Mouse (Mus musculus): ENCODE results near the gene Gm16223. TPM values are rescaled to one million over a fixed set of nuclear protein-coding genes. Genes with fewer than 3 reads are reported as not detected.

Gene Gm16223
- polyA plus RNA-seq, 1 experiment from 2014 or later: not detected

DNA sequence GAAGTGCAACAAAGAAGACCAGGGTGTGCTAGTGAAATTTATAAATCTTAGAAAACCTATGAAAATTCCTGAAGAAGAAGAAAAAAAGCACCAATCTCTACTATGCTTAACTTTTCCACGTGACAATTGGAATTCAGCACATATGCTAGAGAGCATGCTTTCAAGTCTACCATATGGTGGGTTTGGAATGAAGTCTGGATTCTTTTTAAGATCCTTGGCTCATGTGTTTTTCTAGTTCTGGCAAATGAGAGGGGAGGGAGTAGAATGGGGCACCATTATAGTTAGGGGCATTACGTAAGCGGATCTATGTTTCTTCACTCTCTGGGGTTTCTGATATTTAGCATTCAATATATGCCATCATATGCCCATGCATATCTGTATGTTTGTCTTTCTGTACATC, 182.6 kb downstream of the Gm16223 start:
- ATAC-seq (ENCODE audit: low FRiP score, low TSS enrichment) (no peak), DNase-seq (no peak)
- no peak overlapping the region for H3K4me2 ChIP-seq (ENCODE audit: low read length)
- H3K9ac ChIP-seq (replicated peaks; ENCODE audit: low read length): no peak overlapping the region
- H3K27ac ChIP-seq (replicated peaks; ENCODE audit: low read depth, low read length): no peak overlapping the region
- no peaks in the 10 kb centered on the region for H3K4me1 ChIP-seq (ENCODE audit: control insufficient read depth, insufficient read depth, low read length)
- no peaks in the 10 kb centered on the region for H3K9me3 ChIP-seq (ENCODE audit: control insufficient read depth, low read length)
- H3K4me3 ChIP-seq (replicated peaks; ENCODE audit: low read depth, low read length): no peak overlapping the region
- no peaks in the 10 kb centered on the region for H3K27me3 ChIP-seq (ENCODE audit: control insufficient read depth, insufficient read depth, low read length)
- WGBS: 90% methylated on average over 3 of the region's 3 CpGs
- H3K36me3 ChIP-seq (ENCODE audit: control insufficient read depth, insufficient read depth, low read length): no peaks in the 10 kb centered on the region

Other genes with a start within 250 kb of the Gm16223 start
- 29.8 and 32.4 TPM in 2 replicates for gene Bod1l, start 223.6 kb upstream of the Gm16223 start, polyA plus RNA-seq (2014; fragmentation: Nextera tagmentation; extraction: Ambion mirVana)